8 mouse cellular contexts compared by ENCODE assay signal in genomic region chr10:14705072-14706066, GRCm38 (mm10). TPM values are rescaled to one million over a fixed set of nuclear protein-coding genes. Genes with fewer than 3 reads are reported as not detected.
DNase-seq lines count a peak whose midpoint lies in the region; ATAC-seq lines count a peak whose summit lies in the region.

Vta1 (minus strand) TSS chr10:14705560.
Nmbr (plus strand) TSS chr10:14705591.

- peak within 1 kb of the TSS; percentile 87 for H3K9ac ChIP-seq in forebrain, embryonic 14.5 days (ENCODE audit: low read length)
- peak within 1 kb of the TSS; percentile 80 for H3K9ac ChIP-seq in neural tube, embryonic 15.5 days (replicated peaks)

- H3K4me3 ChIP-seq in forebrain, embryonic 14.5 days (ENCODE audit: low read depth, low read length), result peak within 1 kb of the TSS; percentile 93
- H3K4me3 ChIP-seq in neural tube, embryonic 15.5 days (replicated peaks), result peak within 1 kb of the TSS; percentile 89

- ATAC-seq in forebrain, embryonic 14.5 days, result peak; percentile 96
- peak; percentile 97 for ATAC-seq in neural tube, embryonic 15.5 days (ENCODE audit: low FRiP score)

- peaks cover 17% of the 10 kb centered on the region for H3K4me1 ChIP-seq in forebrain, embryonic 14.5 days (ENCODE audit: control insufficient read depth, insufficient read depth, low read length)
- H3K4me1 ChIP-seq in neural tube, embryonic 15.5 days, result peaks cover 17% of the 10 kb centered on the region

- H3K27me3 ChIP-seq in forebrain, embryonic 14.5 days (replicated peaks; ENCODE audit: control insufficient read depth, insufficient read depth, low read length), result no peaks in the 10 kb centered on the region
- H3K27me3 ChIP-seq in neural tube, embryonic 15.5 days (replicated peaks), result no peaks in the 10 kb centered on the region

- peak; percentile 97 for DNase-seq in ES-CJ7 (ENCODE audit: low read depth, low spot score)
- DNase-seq in cerebellum, adult 11 months, result peak; percentile 97
- DNase-seq in forebrain, embryonic 14.5 days (ENCODE audit: low spot score), result peak; percentile 99
- peak; percentile 95 to 97 for DNase-seq in heart, postnatal 14 days
- peak; percentile 99 for DNase-seq in layer of hippocampus, adult 11-12 months (ENCODE audit: low spot score)
- DNase-seq in lung, adult 18-20 months, result peak; percentile 98 to 99
- peak; percentile 96 for DNase-seq in testis, postnatal 14 days (ENCODE audit: low spot score)

- under 1% methylated on average over 49 of the region's 50 CpGs for WGBS in forebrain, embryonic 14.5 days
- under 1% methylated on average over 48 of the region's 50 CpGs for WGBS in neural tube, embryonic 15.5 days

- peak within 1 kb of the TSS; percentile 77 for H3K27ac ChIP-seq in forebrain, embryonic 14.5 days (ENCODE audit: low read depth, low read length)
- H3K27ac ChIP-seq in neural tube, embryonic 15.5 days (replicated peaks), result peak within 1 kb of the TSS; percentile 87

- H3K4me2 ChIP-seq in forebrain, embryonic 14.5 days (ENCODE audit: low read length), result peak within 1 kb of the TSS; percentile 74
- peak within 1 kb of the TSS; percentile 60 for H3K4me2 ChIP-seq in neural tube, embryonic 15.5 days

- no peaks in the 10 kb centered on the region for H3K36me3 ChIP-seq in forebrain, embryonic 14.5 days (ENCODE audit: control insufficient read depth, insufficient read depth, low read length)
- H3K36me3 ChIP-seq in neural tube, embryonic 15.5 days, result no peaks in the 10 kb centered on the region

- no peaks in the 10 kb centered on the region for H3K9me3 ChIP-seq in forebrain, embryonic 14.5 days (replicated peaks; ENCODE audit: control insufficient read depth, low read length)
- H3K9me3 ChIP-seq in neural tube, embryonic 15.5 days (replicated peaks), result no peaks in the 10 kb centered on the region

- intact Hi-C loops in heart, postnatal 14 days (cut with DNase I), result loop anchor here (2.0 kb wide), 2 partner anchors 255 to 299 kb away; no protein-coding TSS in a partner anchor

RNA-seq across cellular contexts. Expression of gene Vta1, which starts in this region (rescaled TPM):
- 214 and 236 TPM in 2 replicates for polyA plus RNA-seq in forebrain, embryonic 14.5 days (2014; fragmentation: Nextera tagmentation; extraction: Ambion mirVana)
- total RNA-seq in heart, postnatal 14 days (2021), result 10 to 100 TPM; 30.6 to 32.7 TPM
- 173 and 187 TPM in 2 replicates for polyA plus RNA-seq in neural tube, embryonic 15.5 days (2015; fragmentation: Nextera tagmentation; extraction: Ambion mirVana)

RNA-seq across cellular contexts. Expression of gene Nmbr, which starts in this region (rescaled TPM):
- 1.3 and 2.0 TPM in 2 replicates for polyA plus RNA-seq in forebrain, embryonic 14.5 days (2014; fragmentation: Nextera tagmentation; extraction: Ambion mirVana)
- not detected for total RNA-seq in heart, postnatal 14 days (2021)
- 2.8 and 3.4 TPM in 2 replicates for polyA plus RNA-seq in neural tube, embryonic 15.5 days (2015; fragmentation: Nextera tagmentation; extraction: Ambion mirVana)

Comparison
In these comparisons a context has a peak if more than half of its experiments do, and no peak if none do; other contexts are left out.
1. Peak in every context shown above with its lines: DNase-seq, ATAC-seq, H3K4me3 ChIP-seq and H3K27ac ChIP-seq.